Mouse (Mus musculus) hindbrain, embryonic 16.5 days (tissue): ENCODE data around the gene Hnrnpdl. TPM values are rescaled to one million over a fixed set of nuclear protein-coding genes. Genes with fewer than 3 reads are reported as not detected.

Source experiments
- ATAC-seq: fragments of 200-750 bp; cut with Nextera tagmentation; 2 replicates; pipeline ENCODE4 v1.8.0; 2017; ENCODE audit warnings: moderate TSS enrichment, moderate library complexity
- H3K27ac ChIP-seq: fragments of 300-500 bp; sonication (generic); 2 replicates; pipeline ENCODE4 v1.5.1; 2014; ENCODE audit warnings: low read depth, mild to moderate bottlenecking, control low read depth, low read length, moderate library complexity
- H3K27me3 ChIP-seq: fragments of 300-500 bp; sonication (generic); replicated peaks from 2 replicates; pipeline ENCODE4 v1.6.1; 2014; ENCODE audit warnings: low read length; ENCODE audit not compliant: control insufficient read depth, insufficient read depth
- H3K36me3 ChIP-seq: fragments of 300-500 bp; sonication (generic); 2 replicates; pipeline ENCODE4 v1.6.1; 2014; ENCODE audit warnings: mild to moderate bottlenecking, low read length, moderate library complexity, mixed read lengths; ENCODE audit not compliant: control insufficient read depth, insufficient read depth
- H3K4me1 ChIP-seq: fragments of 300-500 bp; sonication (generic); 2 replicates; pipeline ENCODE4 v1.6.1; 2014; ENCODE audit warnings: low read depth, low read length; ENCODE audit not compliant: control insufficient read depth, insufficient read depth
- H3K4me2 ChIP-seq: fragments of 300-500 bp; sonication (generic); 2 replicates; pipeline ENCODE4 v1.6.1; 2014; ENCODE audit warnings: mild to moderate bottlenecking, low read length, control low read depth, moderate library complexity
- H3K4me3 ChIP-seq: fragments of 300-500 bp; sonication (generic); 2 replicates; pipeline ENCODE4 v1.5.1; 2014; ENCODE audit warnings: mild to moderate bottlenecking, low read length, control low read depth, moderate library complexity
- H3K9ac ChIP-seq: fragments of 300-500 bp; sonication (generic); 2 replicates; pipeline ENCODE4 v1.6.1; 2014; ENCODE audit warnings: low read depth, mild to moderate bottlenecking, control low read depth, low read length, moderate library complexity
- H3K9me3 ChIP-seq: fragments of 300-500 bp; sonication (generic); 2 replicates; pipeline ENCODE4 v1.6.1; 2014; ENCODE audit warnings: mild to moderate bottlenecking, low read length, moderate library complexity; ENCODE audit not compliant: control insufficient read depth
- WGBS: fragments of 180-500 bp; shearing (Covaris S2); extraction: QIAGEN DNeasy Blood & Tissue Kit; methylation state at CpG from one replicate; pipeline ENCODE4 v1.1.7; 2014; 5-methylcytosine and 5-hydroxymethylcytosine counted together
- polyA plus RNA-seq: library from polyadenylated mRNA; unstranded; fragments of >200 nt; fragmentation: Nextera tagmentation; extraction: Ambion mirVana; gene quantifications from 2 replicates; pipeline ENCODE4 v1.2.1, GENCODE M21; 2015

Gene Hnrnpdl
- polyA plus RNA-seq, 1 experiment from 2014 or later, result 158 TPM

GRCm38 (mm10) chr5:100070255-100070654 lies 30.8 kb upstream of the Hnrnpdl start:
- Histone ChIP-seq H3K27me3 (no peaks in the 10 kb centered on the region), H3K27ac (no peak overlapping the region), H3K4me2 (no peak overlapping the region), H3K9me3 (no peaks in the 10 kb centered on the region), H3K36me3 (peaks cover 6% of the 10 kb centered on the region), H3K4me3 (no peak overlapping the region), H3K4me1 (no peaks in the 10 kb centered on the region), H3K9ac (no peak overlapping the region)
- ATAC-seq, result peak; percentile 60; the same call in 1 of the 2 replicates
- 27% methylated on average over 3 of the region's 3 CpGs for WGBS

- H3K4me2 ChIP-seq, result no peak overlapping the region
- H3K9ac ChIP-seq, result no peak overlapping the region
- H3K36me3 ChIP-seq, result peaks cover 6% of the 10 kb centered on the region
- no peaks in the 10 kb centered on the region for H3K27me3 ChIP-seq
- no peaks in the 10 kb centered on the region for H3K4me1 ChIP-seq
- H3K27ac ChIP-seq, result no peak overlapping the region
- no peaks in the 10 kb centered on the region for H3K9me3 ChIP-seq
- 92% methylated on average over 2 of the region's 2 CpGs for WGBS
- H3K4me3 ChIP-seq, result no peak overlapping the region
- no peak for ATAC-seq
Observed at GRCm38 (mm10) chr5:100069526-100069925, 30.1 kb upstream of the Hnrnpdl start.

GRCm38 (mm10) chr5:100067579-100067978 lies 28.1 kb upstream of the Hnrnpdl start:
- peaks cover 17% of the 10 kb centered on the region for H3K36me3 ChIP-seq
- 94% methylated on average over 16 of the region's 16 CpGs for WGBS
- no peaks in the 10 kb centered on the region for H3K27me3 ChIP-seq
- no peak overlapping the region for H3K4me3 ChIP-seq
- H3K9ac ChIP-seq, result no peak overlapping the region
- H3K9me3 ChIP-seq, result no peaks in the 10 kb centered on the region
- H3K4me1 ChIP-seq, result no peaks in the 10 kb centered on the region
- no peak for ATAC-seq
- no peak overlapping the region for H3K27ac ChIP-seq
- no peak overlapping the region for H3K4me2 ChIP-seq

- peaks cover 31% of the 10 kb centered on the region for H3K36me3 ChIP-seq
- WGBS, result 96% methylated on average over 14 of the region's 14 CpGs
- H3K27ac ChIP-seq, result no peak overlapping the region
- H3K4me2 ChIP-seq, result no peak overlapping the region
- no peak overlapping the region for H3K4me3 ChIP-seq
- H3K27me3 ChIP-seq, result no peaks in the 10 kb centered on the region
- no peaks in the 10 kb centered on the region for H3K9me3 ChIP-seq
- H3K4me1 ChIP-seq, result peaks cover 8% of the 10 kb centered on the region
- ATAC-seq, result no peak
- no peak overlapping the region for H3K9ac ChIP-seq
Observed at GRCm38 (mm10) chr5:100060876-100061275, 21.4 kb upstream of the Hnrnpdl start.

GRCm38 (mm10) chr5:100059326-100059725 lies 19.9 kb upstream of the Hnrnpdl start:
- no peak overlapping the region for H3K27ac ChIP-seq
- WGBS, result 37% methylated on average over 6 of the region's 6 CpGs

GRCm38 (mm10) chr5:100058729-100059128 lies 19.3 kb upstream of the Hnrnpdl start:
- ATAC-seq, result no peak
- Histone ChIP-seq H3K9me3 (no peaks in the 10 kb centered on the region), H3K4me2 (no peak overlapping the region), H3K36me3 (peaks cover 24% of the 10 kb centered on the region), H3K9ac (no peak overlapping the region), H3K4me3 (no peak overlapping the region), H3K4me1 (peaks cover 12% of the 10 kb centered on the region), H3K27me3 (no peaks in the 10 kb centered on the region), H3K27ac (0 out of 2 replicates have a peak overlapping the region, but pooled peaks have one; percentile 17)
- WGBS, result 25% methylated on average over 6 of the region's 6 CpGs

More at GRCm38 (mm10) chr5:100059326-100059725, 19.9 kb upstream of the Hnrnpdl start:
- H3K4me3 ChIP-seq, result no peak overlapping the region
- no peak overlapping the region for H3K9ac ChIP-seq
- H3K36me3 ChIP-seq, result peaks cover 30% of the 10 kb centered on the region
- peaks cover 12% of the 10 kb centered on the region for H3K4me1 ChIP-seq
- peak; percentile 35; the same call in 1 of the 2 replicates for ATAC-seq
- no peaks in the 10 kb centered on the region for H3K9me3 ChIP-seq
- H3K27me3 ChIP-seq, result no peaks in the 10 kb centered on the region
- H3K4me2 ChIP-seq, result no peak overlapping the region

GRCm38 (mm10) chr5:100057461-100058209 lies 18.2 kb upstream of the Hnrnpdl start:
- no peaks in the 10 kb centered on the region for H3K9me3 ChIP-seq
- H3K9ac ChIP-seq, result no peak overlapping the region
- H3K27ac ChIP-seq, result no peak overlapping the region
- peaks cover 12% of the 10 kb centered on the region for H3K4me1 ChIP-seq
- H3K27me3 ChIP-seq, result no peaks in the 10 kb centered on the region
- H3K36me3 ChIP-seq, result peaks cover 20% of the 10 kb centered on the region
- no peak for ATAC-seq
- no peak overlapping the region for H3K4me2 ChIP-seq
- no peak overlapping the region for H3K4me3 ChIP-seq
- WGBS, result 70% methylated on average over 12 of the region's 15 CpGs

- no peak for ATAC-seq
- Histone ChIP-seq H3K9ac (no peak overlapping the region), H3K9me3 (no peaks in the 10 kb centered on the region), H3K27ac (no peak overlapping the region), H3K4me2 (no peak overlapping the region), H3K27me3 (no peaks in the 10 kb centered on the region), H3K4me3 (no peak overlapping the region), H3K4me1 (peaks cover 12% of the 10 kb centered on the region), H3K36me3 (peaks cover 5% of the 10 kb centered on the region)
- 82% methylated on average over 5 of the region's 5 CpGs for WGBS
Observed at GRCm38 (mm10) chr5:100055866-100056369, 16.5 kb upstream of the Hnrnpdl start.

- H3K9ac ChIP-seq, result no peak overlapping the region
- no peak overlapping the region for H3K27ac ChIP-seq
- 85% methylated on average over 11 of the region's 11 CpGs for WGBS
Observed at GRCm38 (mm10) chr5:100054807-100055547, 15.5 kb upstream of the Hnrnpdl start.

More at GRCm38 (mm10) chr5:100054807-100055547, 15.5 kb upstream of the Hnrnpdl start:
- no peaks in the 10 kb centered on the region for H3K27me3 ChIP-seq
- no peaks in the 10 kb centered on the region for H3K9me3 ChIP-seq
- H3K4me3 ChIP-seq, result no peak overlapping the region
- peaks cover 12% of the 10 kb centered on the region for H3K4me1 ChIP-seq
- peaks cover 4% of the 10 kb centered on the region for H3K36me3 ChIP-seq
- ATAC-seq, result no peak
- no peak overlapping the region for H3K4me2 ChIP-seq
